Mouse (Mus musculus) ES-CJ7 (cell line): ENCODE measurements around the gene Trcg1.

Experiments
- DNase-seq: peaks from one replicate; pipeline ENCODE4 v3.0.0; 2011; ENCODE audit warnings: low read depth, low spot score

Gene Trcg1

GRCm38 (mm10) chr9:57261913-57262794, 25.8 kb downstream of the Trcg1 start, which contains the start of gene 1700017B05Rik:
TSS of gene 1700017B05Rik (minus strand) at chr9:57262612.
- DNase-seq: peak; percentile 52

GRCm38 (mm10) chr9:57262795-57263684, 26.7 kb downstream of the Trcg1 start:
- no peak for DNase-seq

- DNase-seq: no peak
These were observed 28.8 kb downstream of the Trcg1 start for GRCm38 (mm10) chr9:57265125-57265524.

- DNase-seq: no peak
These were observed 31.1 kb downstream of the Trcg1 start for GRCm38 (mm10) chr9:57267421-57267820.

- DNase-seq: no peak
These were observed 31.7 kb downstream of the Trcg1 start for GRCm38 (mm10) chr9:57268078-57268477.

GRCm38 (mm10) chr9:57268575-57268974, 32.2 kb downstream of the Trcg1 start:
- peak; percentile 17 for DNase-seq

GRCm38 (mm10) chr9:57269384-57269783, 33.0 kb downstream of the Trcg1 start:
- DNase-seq: no peak

- no peak for DNase-seq
These were observed 34.0 kb downstream of the Trcg1 start for GRCm38 (mm10) chr9:57270399-57270798.

GRCm38 (mm10) chr9:57271081-57271480, 34.7 kb downstream of the Trcg1 start:
- no peak for DNase-seq

GRCm38 (mm10) chr9:57271837-57272562, 35.6 kb downstream of the Trcg1 start:
- DNase-seq: no peak

- peak; percentile 73 for DNase-seq
These were observed 36.8 kb downstream of the Trcg1 start for GRCm38 (mm10) chr9:57272902-57273804.

- no peak for DNase-seq
These were observed 37.6 kb downstream of the Trcg1 start for GRCm38 (mm10) chr9:57273805-57274494.

GRCm38 (mm10) chr9:57276311-57276710, 40.0 kb downstream of the Trcg1 start:
- DNase-seq: no peak

GRCm38 (mm10) chr9:57278268-57278667, 41.9 kb downstream of the Trcg1 start:
- no peak for DNase-seq

GRCm38 (mm10) chr9:57279441-57279840, 43.1 kb downstream of the Trcg1 start:
- DNase-seq: no peak

- DNase-seq: peak; percentile 38
These were observed 45.2 kb downstream of the Trcg1 start for GRCm38 (mm10) chr9:57281549-57281948.

GRCm38 (mm10) chr9:57282686-57283085, 46.3 kb downstream of the Trcg1 start:
- no peak for DNase-seq

- no peak for DNase-seq
These were observed 47.0 kb downstream of the Trcg1 start for GRCm38 (mm10) chr9:57283311-57283710.

GRCm38 (mm10) chr9:57287183-57287582, 50.8 kb downstream of the Trcg1 start:
- no peak for DNase-seq

GRCm38 (mm10) chr9:57294905-57295304, 58.5 kb downstream of the Trcg1 start:
- no peak for DNase-seq
